Mouse (Mus musculus): ENCODE measurements around the gene S100pbp. TPM values are rescaled to one million over a fixed set of nuclear protein-coding genes. Genes with fewer than 3 reads are reported as not detected.

S100pbp gene
- polyA plus RNA-seq, 1 experiment: not detected

GRCm38 (mm10) chr4:129231594-129232450 lies 42.3 kb upstream of the S100pbp start:
- H3K4me3 ChIP-seq (ENCODE audit: insufficient read depth, low read depth, low read length): no peak overlapping the region
- H3K4me1 ChIP-seq (ENCODE audit: control insufficient read depth, insufficient read depth, low read length): peaks cover 12% of the 10 kb centered on the region
- TF ChIP-seq POLR2A (IDR thresholded peaks at IDR 0.05; ENCODE audit: insufficient read depth, low read depth, low read length) (no peak), CTCF (IDR thresholded peaks at IDR 0.05; ENCODE audit: insufficient read depth, low read depth, low read length) (no peak)
- no peak overlapping the region for H3K27ac ChIP-seq (ENCODE audit: insufficient read depth, low read depth, low read length)
- WGBS: 80% methylated on average over 12 of the region's 12 CpGs

- 76% methylated on average over 8 of the region's 8 CpGs for WGBS
- TF ChIP-seq CTCF (IDR thresholded peaks at IDR 0.05; ENCODE audit: insufficient read depth, low read depth, low read length) (no peak), POLR2A (IDR thresholded peaks at IDR 0.05; ENCODE audit: insufficient read depth, low read depth, low read length) (no peak)
Measured at GRCm38 (mm10) chr4:129230926-129231325, 41.4 kb upstream of the S100pbp start.

DNA sequence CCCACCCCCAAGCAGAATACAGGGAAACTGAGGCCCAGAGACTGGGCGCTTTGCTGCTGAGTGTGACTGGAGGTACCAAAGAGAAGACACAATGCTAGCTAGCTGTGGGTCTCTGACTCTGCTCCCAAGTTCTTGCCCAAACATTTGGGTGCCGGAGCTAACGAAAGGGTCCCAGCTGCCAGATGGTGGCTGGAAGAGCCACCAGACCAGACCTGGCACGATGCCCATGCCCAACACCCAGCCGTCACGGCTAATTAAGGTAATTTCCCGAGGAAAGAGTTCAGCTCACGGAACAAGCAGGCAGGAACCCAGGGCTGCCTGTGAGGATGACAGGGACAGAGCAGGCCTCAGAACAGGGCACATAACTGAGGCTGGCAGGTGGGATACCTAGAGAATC lies 38.5 kb upstream of the S100pbp start:
- WGBS: 21% methylated on average over 8 of the region's 8 CpGs
- Histone ChIP-seq H3K4me1 (ENCODE audit: control insufficient read depth, insufficient read depth, low read length) (peaks cover 27% of the 10 kb centered on the region), H3K27ac (ENCODE audit: insufficient read depth, low read depth, low read length) (no peak overlapping the region), H3K4me3 (ENCODE audit: insufficient read depth, low read depth, low read length) (no peak overlapping the region)
- TF ChIP-seq CTCF (IDR thresholded peaks at IDR 0.05; ENCODE audit: insufficient read depth, low read depth, low read length) (no peak), POLR2A (IDR thresholded peaks at IDR 0.05; ENCODE audit: insufficient read depth, low read depth, low read length) (no peak)

More at GRCm38 (mm10) chr4:129230926-129231325, 41.4 kb upstream of the S100pbp start:
- H3K4me3 ChIP-seq (ENCODE audit: insufficient read depth, low read depth, low read length): no peak overlapping the region
- H3K4me1 ChIP-seq (ENCODE audit: control insufficient read depth, insufficient read depth, low read length): peaks cover 14% of the 10 kb centered on the region
- H3K27ac ChIP-seq (ENCODE audit: insufficient read depth, low read depth, low read length): no peak overlapping the region

GRCm38 (mm10) chr4:129227170-129227984 lies 37.9 kb upstream of the S100pbp start:
- TF ChIP-seq CTCF (IDR thresholded peaks at IDR 0.05; ENCODE audit: insufficient read depth, low read depth, low read length) (no peak), POLR2A (IDR thresholded peaks at IDR 0.05; ENCODE audit: insufficient read depth, low read depth, low read length) (no peak)
- no peak overlapping the region for H3K27ac ChIP-seq (ENCODE audit: insufficient read depth, low read depth, low read length)
- H3K4me1 ChIP-seq (ENCODE audit: control insufficient read depth, insufficient read depth, low read length): peaks cover 33% of the 10 kb centered on the region
- 25% methylated on average over 22 of the region's 22 CpGs for WGBS
- peak overlapping the region; percentile 3; the same call in 1 of the 2 replicates for H3K4me3 ChIP-seq (ENCODE audit: insufficient read depth, low read depth, low read length)

DNA sequence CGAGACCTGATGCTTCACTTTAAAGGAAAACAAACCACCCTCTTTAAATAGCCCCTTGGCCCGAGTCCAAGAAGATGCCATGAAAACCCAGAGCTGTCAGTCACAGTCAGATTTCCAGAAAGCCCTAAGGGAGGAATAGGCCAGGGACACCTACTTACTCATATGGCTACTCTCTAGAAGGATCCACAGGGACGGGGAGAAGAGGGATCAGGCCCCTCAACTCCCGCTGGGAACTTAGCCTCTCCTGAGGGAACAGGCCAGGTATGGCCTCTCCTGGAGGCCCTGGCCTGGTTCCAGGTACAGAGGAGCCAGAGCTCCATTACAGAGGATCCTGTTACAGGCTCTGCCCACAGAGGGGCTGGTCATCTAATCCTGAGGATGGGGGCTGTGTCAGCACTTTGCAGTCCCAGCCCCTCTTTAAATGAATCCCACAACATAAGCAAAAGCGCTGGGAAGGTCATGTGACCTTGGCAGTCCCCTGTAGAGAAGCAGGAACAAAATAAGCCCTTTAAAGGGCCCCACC lies 37.0 kb upstream of the S100pbp start:
- TF ChIP-seq CTCF (IDR thresholded peaks at IDR 0.05; ENCODE audit: insufficient read depth, low read depth, low read length) (no peak), POLR2A (IDR thresholded peaks at IDR 0.05; ENCODE audit: insufficient read depth, low read depth, low read length) (no peak)
- no peak overlapping the region for H3K27ac ChIP-seq (ENCODE audit: insufficient read depth, low read depth, low read length)
- 69% methylated on average over 5 of the region's 5 CpGs for WGBS
- peaks cover 38% of the 10 kb centered on the region for H3K4me1 ChIP-seq (ENCODE audit: control insufficient read depth, insufficient read depth, low read length)
- no peak overlapping the region for H3K4me3 ChIP-seq (ENCODE audit: insufficient read depth, low read depth, low read length)

GRCm38 (mm10) chr4:129225315-129225714 lies 35.8 kb upstream of the S100pbp start:
- H3K4me3 ChIP-seq (ENCODE audit: insufficient read depth, low read depth, low read length): no peak overlapping the region
- H3K4me1 ChIP-seq (ENCODE audit: control insufficient read depth, insufficient read depth, low read length): peaks cover 38% of the 10 kb centered on the region
- 99% methylated on average over 12 of the region's 12 CpGs for WGBS
- TF ChIP-seq CTCF (IDR thresholded peaks at IDR 0.05; ENCODE audit: insufficient read depth, low read depth, low read length): no peak
- TF ChIP-seq POLR2A (IDR thresholded peaks at IDR 0.05; ENCODE audit: insufficient read depth, low read depth, low read length): no peak
- H3K27ac ChIP-seq (ENCODE audit: insufficient read depth, low read depth, low read length): no peak overlapping the region

DNA sequence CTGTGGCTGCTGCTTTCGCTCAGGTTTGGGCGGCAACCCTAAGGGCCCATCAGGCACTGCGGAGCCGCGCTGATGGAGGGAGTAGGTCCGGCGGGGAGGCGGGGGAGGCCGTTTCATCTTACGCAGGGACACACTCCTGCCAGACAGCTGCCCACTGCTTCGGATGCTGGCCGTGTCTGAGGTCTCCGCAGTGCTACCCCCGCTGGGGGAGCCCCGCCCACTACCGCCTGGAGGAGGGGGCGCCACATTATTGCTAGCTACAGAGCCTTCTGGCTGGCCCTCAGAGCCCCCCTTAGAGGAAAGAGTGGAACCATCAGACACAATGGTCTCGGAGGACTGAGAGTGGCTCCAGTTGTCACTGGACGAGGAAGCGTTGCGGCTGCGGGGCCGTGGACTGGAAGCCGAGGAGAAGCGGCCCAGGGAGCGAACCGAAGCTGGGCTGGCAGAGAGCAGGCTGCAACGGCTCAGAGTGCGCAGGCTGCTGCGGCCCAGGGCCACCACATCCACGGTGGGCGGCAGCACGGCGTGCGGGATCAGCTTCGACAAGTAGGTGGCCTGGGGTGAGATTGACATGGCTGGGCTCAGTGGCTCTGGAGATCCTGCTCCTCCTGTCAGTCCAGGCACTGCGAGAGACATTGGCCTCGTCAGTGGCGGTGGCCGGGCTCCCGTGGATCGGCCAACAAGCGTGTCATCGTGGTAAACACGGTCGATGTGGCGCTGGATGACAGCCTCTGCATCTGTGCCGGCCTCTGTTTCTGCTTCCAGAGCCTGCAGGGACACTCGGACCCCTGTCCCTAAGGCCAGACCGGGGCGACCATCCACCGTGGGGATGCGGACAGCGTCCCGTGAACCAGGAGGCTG lies 34.1 kb upstream of the S100pbp start:
- 36% methylated on average over 55 of the region's 55 CpGs for WGBS
- H3K27ac ChIP-seq (ENCODE audit: insufficient read depth, low read depth, low read length): no peak overlapping the region

More for the DNA sequence above, 34.1 kb upstream of the S100pbp start:
- TF ChIP-seq CTCF (IDR thresholded peaks at IDR 0.05; ENCODE audit: insufficient read depth, low read depth, low read length) (no peak), POLR2A (IDR thresholded peaks at IDR 0.05; ENCODE audit: insufficient read depth, low read depth, low read length) (no peak)
- Histone ChIP-seq H3K4me3 (ENCODE audit: insufficient read depth, low read depth, low read length) (peak overlapping the region; percentile 15), H3K4me1 (ENCODE audit: control insufficient read depth, insufficient read depth, low read length) (peaks cover 38% of the 10 kb centered on the region)
